Mouse (Mus musculus) embryonic facial prominence, embryonic 13.5 days (tissue): Measurements from ENCODE around the gene Tubb2a. TPM values are rescaled to one million over a fixed set of nuclear protein-coding genes. Genes with fewer than 3 reads are reported as not detected.

Source experiments
- polyA plus RNA-seq: library from polyadenylated mRNA; unstranded; fragments of >200 nt; fragmentation: Nextera tagmentation; extraction: Ambion mirVana; gene quantifications from 2 replicates; pipeline ENCODE4 v1.2.1, GENCODE M21; 2015

Gene Tubb2a
- polyA plus RNA-seq, 1 experiment from 2014 or later, result 136 TPM

Other genes with a start within 250 kb of the Tubb2a start
- not detected in 2 replicates for gene Serpinb6e, start 234.6 kb downstream of the Tubb2a start, polyA plus RNA-seq
- gene Serpinb6c, start 172.3 kb downstream of the Tubb2a start, polyA plus RNA-seq, result not detected in 2 replicates
- 13.0 and 14.0 TPM in 2 replicates for gene Nqo2, start 113.3 kb downstream of the Tubb2a start, polyA plus RNA-seq
- 14.8 and 17.3 TPM in 2 replicates for gene Ripk1, start 75.6 kb downstream of the Tubb2a start, polyA plus RNA-seq
- 71.2 and 74.5 TPM in 2 replicates for gene Serpinb6a, start 75.2 kb downstream of the Tubb2a start, polyA plus RNA-seq
- 50.8 and 53.9 TPM in 2 replicates for gene Bphl, start 40.4 kb downstream of the Tubb2a start, polyA plus RNA-seq
- gene Tubb2b, start 52.5 kb upstream of the Tubb2a start, polyA plus RNA-seq, result 45.6 and 46.3 TPM in 2 replicates
- gene Psmg4, start 85.0 kb upstream of the Tubb2a start, polyA plus RNA-seq, result 104 and 111 TPM in 2 replicates